Mouse (Mus musculus): ENCODE measurements around the gene Olfr1395. TPM values are rescaled to one million over a fixed set of nuclear protein-coding genes. Genes with fewer than 3 reads are reported as not detected.
"Not testable (repeated sequence)": the region's sequence is repeated elsewhere in the genome, so short reads cannot be mapped to it uniquely, and the experiment has no call there.

Gene Olfr1395
- total RNA-seq, 2 experiments from 2014 or later: not detected

- Histone ChIP-seq H3K27ac (no peak overlapping the region), H3K4me3 (no peak overlapping the region)
- intact Hi-C loops (cut with DNase I): loop anchor here (10.0 kb wide), 1 partner anchor 222 kb away; no protein-coding TSS in a partner anchor
- no peak for TF ChIP-seq CTCF (IDR thresholded peaks at IDR 0.05)
- DNase-seq (ENCODE audit: extremely low spot score in 1 of 2, low spot score in 2 of 2): no peak
Measured at GRCm38 (mm10) chr11:49183172-49183571, 41.1 kb downstream of the Olfr1395 start.

DNA sequence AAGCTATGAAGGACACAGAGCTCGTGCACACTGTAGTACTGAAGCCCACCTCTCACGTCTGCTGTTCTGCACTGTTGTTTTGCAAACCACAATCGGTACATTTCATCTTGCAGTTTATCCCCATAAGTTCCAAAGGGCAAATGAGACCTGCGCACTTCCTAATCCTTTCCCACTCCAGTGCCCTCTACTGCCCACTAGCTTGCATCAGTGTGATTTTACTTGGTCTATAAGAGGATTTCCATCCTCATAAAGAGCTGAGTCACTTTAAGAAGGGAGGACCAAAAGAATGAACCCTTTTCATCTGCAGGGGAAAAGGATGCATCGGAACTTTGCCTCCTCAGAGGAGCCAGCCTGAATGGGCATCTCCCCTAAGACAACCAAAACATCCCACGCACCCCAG, 44.4 kb downstream of the Olfr1395 start:
- H3K4me3 ChIP-seq: no peak overlapping the region
- no peak for DNase-seq (ENCODE audit: extremely low spot score in 1 of 2, low spot score in 2 of 2)
- no peak overlapping the region for H3K27ac ChIP-seq
- intact Hi-C loops (cut with DNase I): loop anchor here (5.0 to 10.0 kb wide), 2 partner anchors 218 to 351 kb away; no protein-coding TSS in a partner anchor
- no peak; the same call in 1 of the 2 replicates for TF ChIP-seq CTCF (IDR thresholded peaks at IDR 0.05)

DNA sequence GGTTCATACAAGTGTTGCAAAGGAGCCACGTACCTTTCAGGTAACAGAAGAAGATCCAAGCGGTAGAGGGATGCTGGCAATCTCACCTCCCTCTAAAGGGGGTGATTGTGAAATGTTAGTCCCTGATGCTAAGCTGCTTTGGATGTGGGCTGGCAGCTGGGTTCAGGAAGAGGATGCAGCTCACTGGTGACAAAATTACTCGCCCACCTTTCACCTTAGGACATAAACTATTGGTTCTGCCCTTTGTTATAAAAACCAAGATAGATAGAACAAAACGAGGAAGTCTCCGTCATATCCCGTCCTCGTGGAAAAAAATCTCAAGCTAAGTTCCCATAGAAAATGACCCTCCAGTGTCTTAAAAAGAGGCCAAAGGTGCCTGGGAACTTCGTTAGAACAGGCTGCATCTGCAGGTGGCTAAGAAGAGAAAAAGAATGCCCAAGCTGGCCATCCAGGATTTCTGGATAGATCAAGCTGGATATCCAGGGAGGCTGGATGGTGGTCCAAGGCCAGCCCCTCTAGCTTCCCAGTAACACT, 44.9 kb downstream of the Olfr1395 start, which contains the start of gene Btnl9:
Gene Btnl9, minus strand, starts transcription at position 205 of the 534 bp plus-strand sequence.
- intact Hi-C loops (cut with DNase I): loop anchor here (5.0 to 10.0 kb wide), 2 partner anchors 218 to 350 kb away; no protein-coding TSS in a partner anchor
- DNase-seq (ENCODE audit: extremely low spot score in 1 of 2, low spot score in 2 of 2): no peak
- Histone ChIP-seq H3K27ac (no peak within 1 kb of the TSS), H3K4me3 (no peak within 1 kb of the TSS)
- no peak for TF ChIP-seq CTCF (IDR thresholded peaks at IDR 0.05)

GRCm38 (mm10) chr11:49187701-49188100, 45.6 kb downstream of the Olfr1395 start:
- DNase-seq (ENCODE audit: extremely low spot score in 1 of 2, low spot score in 2 of 2): no peak
- no peak overlapping the region for H3K27ac ChIP-seq

GRCm38 (mm10) chr11:49189737-49190136, 47.7 kb downstream of the Olfr1395 start:
- Histone ChIP-seq H3K27ac (no peak overlapping the region), H3K4me3 (no peak overlapping the region)
- TF ChIP-seq CTCF (IDR thresholded peaks at IDR 0.05): peak; percentile 76
- intact Hi-C loops (cut with DNase I): loop anchor here (1.0 to 10.0 kb wide), 3 partner anchors 83 to 348 kb away; no protein-coding TSS in a partner anchor
- DNase-seq (ENCODE audit: extremely low spot score in 1 of 2, low spot score in 2 of 2): peak; percentile 45 to 66

More at GRCm38 (mm10) chr11:49187701-49188100, 45.6 kb downstream of the Olfr1395 start:
- intact Hi-C loops (cut with DNase I): loop anchor here (5.0 to 10.0 kb wide), 2 partner anchors 217 to 350 kb away; no protein-coding TSS in a partner anchor
- TF ChIP-seq CTCF (IDR thresholded peaks at IDR 0.05): no peak
- no peak overlapping the region for H3K4me3 ChIP-seq

DNA sequence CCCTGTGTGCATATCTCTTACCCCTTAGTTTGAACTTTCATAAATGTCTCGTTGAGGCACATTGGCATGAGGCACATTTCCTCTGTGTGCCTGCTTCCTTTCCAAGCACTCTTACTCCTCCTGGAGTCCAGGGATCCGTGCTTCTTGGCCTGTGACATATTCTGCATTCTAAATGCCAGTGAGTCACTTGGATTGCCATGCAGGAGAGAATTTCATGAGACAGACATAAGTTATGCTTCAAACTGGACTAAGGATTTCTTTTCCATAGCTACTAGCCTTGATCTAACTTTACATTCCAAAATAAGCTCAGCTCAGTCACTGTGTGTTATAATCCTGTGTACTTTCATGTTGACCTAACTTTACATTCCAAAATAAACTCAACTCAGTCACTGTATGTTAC, 49.0 kb downstream of the Olfr1395 start:
- no peak overlapping the region for H3K4me3 ChIP-seq
- intact Hi-C loops (cut with DNase I): no loop called here
- DNase-seq (ENCODE audit: extremely low spot score in 1 of 2, low spot score in 2 of 2): no peak
- no peak overlapping the region for H3K27ac ChIP-seq
- TF ChIP-seq CTCF (IDR thresholded peaks at IDR 0.05): no peak

DNA sequence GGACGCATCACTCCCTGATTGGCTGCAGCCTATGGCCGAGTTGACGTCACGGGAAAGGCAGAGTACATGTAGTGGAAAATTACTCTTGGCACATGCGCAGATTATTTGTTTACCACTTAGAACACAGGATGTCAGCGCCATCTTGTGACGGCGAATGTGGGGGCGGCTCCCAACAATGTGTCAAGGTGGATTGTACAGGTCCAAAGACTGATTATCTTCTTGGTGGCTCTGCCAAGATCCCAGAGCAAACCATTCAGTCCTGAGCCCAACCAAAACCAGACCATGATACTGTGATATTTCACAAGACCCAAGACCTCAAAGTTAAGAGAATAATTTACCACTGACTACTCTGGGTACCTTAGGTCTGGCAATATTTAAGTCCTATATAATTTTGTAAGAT, 52.7 kb downstream of the Olfr1395 start:
- intact Hi-C loops (cut with DNase I); DNase-seq (ENCODE audit: extremely low spot score in 1 of 2, low spot score in 2 of 2); H3K4me3 ChIP-seq; H3K27ac ChIP-seq: not testable (repeated sequence)

GRCm38 (mm10) chr11:49195819-49196322, 53.8 kb downstream of the Olfr1395 start:
- TF ChIP-seq CTCF (IDR thresholded peaks at IDR 0.05): no peak
- intact Hi-C loops (cut with DNase I): no loop called here
- Histone ChIP-seq H3K27ac (no peak overlapping the region), H3K4me3 (no peak overlapping the region)
- DNase-seq (ENCODE audit: extremely low spot score in 1 of 2, low spot score in 2 of 2): no peak

Other genes starting within 250 kb of the Olfr1395 start
- under 1 TPM; 0.18 to 0.33 TPM for gene Gm5431, start 240.1 kb upstream of the Olfr1395 start, total RNA-seq (2021)
- gene Psme2b, start 196.1 kb upstream of the Olfr1395 start, total RNA-seq (2021): 1 to 10 TPM in 1 of 2 experiments, not detected in 1; 1.5 TPM
- not detected for gene Olfr56, start 163.4 kb upstream of the Olfr1395 start, total RNA-seq (2021)
- 1 to 10 TPM in 1 of 2 experiments, under 1 TPM in 1; 0.87 to 1.1 TPM for gene 9930111J21Rik1, start 162.9 kb upstream of the Olfr1395 start, total RNA-seq (2021)
- under 1 TPM; 0.21 to 0.27 TPM for gene Gm12185, start 150.0 kb upstream of the Olfr1395 start, total RNA-seq (2021)
- gene Tgtp1, start 148.1 kb upstream of the Olfr1395 start, total RNA-seq (2021): under 1 TPM in 1 of 2 experiments, not detected in 1; 0.84 TPM
- gene 9930111J21Rik2, start 91.0 kb upstream of the Olfr1395 start, total RNA-seq (2021): 1 to 10 TPM; 1.6 to 1.8 TPM
- gene Tgtp2, start 78.1 kb upstream of the Olfr1395 start, total RNA-seq (2021): under 1 TPM in 1 of 2 experiments, not detected in 1; 0.50 TPM
- gene Ifi47, start 65.7 kb upstream of the Olfr1395 start, total RNA-seq (2021): under 1 TPM; 0.45 to 0.68 TPM
- gene Olfr1396, start 27.4 kb upstream of the Olfr1395 start, total RNA-seq (2021): not detected
- not detected for gene Olfr1394, start 12.1 kb downstream of the Olfr1395 start, total RNA-seq (2021)
- gene Btnl9, start 44.9 kb downstream of the Olfr1395 start, total RNA-seq (2021): not detected
- gene Zfp62, start 61.0 kb downstream of the Olfr1395 start, total RNA-seq (2021): 10 to 100 TPM; 53.1 to 58.1 TPM
- 10 to 100 TPM; 64.4 to 77.0 TPM for gene Mgat1, start 101.9 kb downstream of the Olfr1395 start, total RNA-seq (2021)
- gene Olfr1393, start 136.0 kb downstream of the Olfr1395 start, total RNA-seq (2021): under 1 TPM; 0.11 to 0.33 TPM
- gene Olfr1392, start 143.0 kb downstream of the Olfr1395 start, total RNA-seq (2021): not detected
- gene Olfr10, start 162.5 kb downstream of the Olfr1395 start, total RNA-seq (2021): not detected
- gene Olfr1391, start 180.5 kb downstream of the Olfr1395 start, total RNA-seq (2021): not detected
- gene Olfr1390, start 192.9 kb downstream of the Olfr1395 start, total RNA-seq (2021): not detected